Mouse (Mus musculus) neural tube, embryonic 15.5 days (tissue): ENCODE data around the gene Gm47985. TPM values are rescaled to one million over a fixed set of nuclear protein-coding genes. Genes with fewer than 3 reads are reported as not detected.

Experiments
- ATAC-seq: fragments of 200-750 bp; cut with Nextera tagmentation; 2 replicates; pipeline ENCODE4 v1.8.0; 2017; ENCODE audit warnings: mild to moderate bottlenecking, moderate TSS enrichment, moderate library complexity; ENCODE audit not compliant: low FRiP score
- H3K27ac ChIP-seq: fragments of 300-500 bp; sonication (generic); replicated peaks from 2 replicates; pipeline ENCODE4 v1.5.1; 2015; ENCODE audit warnings: mild to moderate bottlenecking, inconsistent platforms
- H3K27me3 ChIP-seq: fragments of 300-500 bp; sonication (generic); replicated peaks from 2 replicates; pipeline ENCODE4 v1.6.1; 2015; ENCODE audit warnings: inconsistent platforms
- H3K36me3 ChIP-seq: fragments of 300-500 bp; sonication (generic); 2 replicates; pipeline ENCODE4 v1.6.1; 2015; ENCODE audit warnings: inconsistent platforms
- H3K4me1 ChIP-seq: fragments of 300-500 bp; sonication (generic); 2 replicates; pipeline ENCODE4 v1.6.1; 2015; ENCODE audit warnings: inconsistent platforms
- H3K4me2 ChIP-seq: fragments of 300-500 bp; sonication (generic); 2 replicates; pipeline ENCODE4 v1.6.1; 2015; ENCODE audit warnings: inconsistent platforms, mild to moderate bottlenecking, moderate library complexity
- H3K4me3 ChIP-seq: fragments of 300-500 bp; sonication (generic); replicated peaks from 2 replicates; pipeline ENCODE4 v1.5.1; 2015; ENCODE audit warnings: mild to moderate bottlenecking, inconsistent platforms
- H3K9ac ChIP-seq: fragments of 300-500 bp; sonication (generic); replicated peaks from 2 replicates; pipeline ENCODE4 v1.6.1; 2015; ENCODE audit warnings: mild to moderate bottlenecking, inconsistent platforms
- H3K9me3 ChIP-seq: fragments of 300-500 bp; sonication (generic); replicated peaks from 2 replicates; pipeline ENCODE4 v1.6.1; 2016; ENCODE audit warnings: inconsistent platforms
- WGBS: fragments of 180-500 bp; shearing (Covaris S2); methylation state at CpG from one replicate; pipeline ENCODE4 v1.1.7; 2015; ENCODE audit warnings: mixed read lengths; 5-methylcytosine and 5-hydroxymethylcytosine counted together
- polyA plus RNA-seq: library from polyadenylated mRNA; unstranded; fragments of >200 nt; fragmentation: Nextera tagmentation; extraction: Ambion mirVana; gene quantifications from 2 replicates; pipeline ENCODE4 v1.2.1, GENCODE M21; 2015

Gene Gm47985
- polyA plus RNA-seq, 1 experiment from 2014 or later: not detected

GRCm38 (mm10) chr1:151157963-151158856, 24.1 kb upstream of the Gm47985 start:
- Histone ChIP-seq H3K4me1 (0 out of 2 replicates have a peak, but pooled peaks cover 4% of the 10 kb centered on the region), H3K9ac (no peak overlapping the region), H3K4me2 (no peak overlapping the region), H3K27me3 (no peaks in the 10 kb centered on the region), H3K36me3 (no peaks in the 10 kb centered on the region), H3K27ac (no peak overlapping the region), H3K9me3 (no peaks in the 10 kb centered on the region), H3K4me3 (no peak overlapping the region)
- WGBS: 30% methylated on average over 9 of the region's 9 CpGs
- ATAC-seq: no peak

- 90% methylated on average over 2 of the region's 2 CpGs for WGBS
- H3K4me2 ChIP-seq: no peak overlapping the region
- no peak overlapping the region for H3K27ac ChIP-seq
- no peak overlapping the region for H3K4me3 ChIP-seq
- no peaks in the 10 kb centered on the region for H3K27me3 ChIP-seq
- no peaks in the 10 kb centered on the region for H3K36me3 ChIP-seq
- 0 out of 2 replicates have a peak, but pooled peaks cover 4% of the 10 kb centered on the region for H3K4me1 ChIP-seq
- no peaks in the 10 kb centered on the region for H3K9me3 ChIP-seq
- H3K9ac ChIP-seq: no peak overlapping the region
- ATAC-seq: no peak
Measured at GRCm38 (mm10) chr1:151158857-151159510, 23.4 kb upstream of the Gm47985 start.

GRCm38 (mm10) chr1:151166031-151166430, 16.3 kb upstream of the Gm47985 start:
- no peak for ATAC-seq
- WGBS: 20% methylated on average over 8 of the region's 8 CpGs
- Histone ChIP-seq H3K27me3 (no peaks in the 10 kb centered on the region), H3K9ac (no peak overlapping the region), H3K27ac (no peak overlapping the region), H3K9me3 (no peaks in the 10 kb centered on the region), H3K4me3 (no peak overlapping the region), H3K36me3 (no peaks in the 10 kb centered on the region), H3K4me1 (peaks cover 11% of the 10 kb centered on the region; the same call in 1 of the 2 replicates), H3K4me2 (no peak overlapping the region)

- WGBS: 12% methylated on average over 12 of the region's 12 CpGs
- H3K4me3 ChIP-seq: no peak overlapping the region
- peak overlapping the region; percentile 28 for H3K4me2 ChIP-seq
- no peaks in the 10 kb centered on the region for H3K9me3 ChIP-seq
- ATAC-seq: peak; percentile 55; the same call in 1 of the 2 replicates
- peak overlapping the region; percentile 69; the same call in 1 of the 2 replicates for H3K27ac ChIP-seq
- H3K4me1 ChIP-seq: peaks cover 11% of the 10 kb centered on the region; the same call in 1 of the 2 replicates
- H3K27me3 ChIP-seq: no peaks in the 10 kb centered on the region
- H3K9ac ChIP-seq: no peak overlapping the region
- no peaks in the 10 kb centered on the region for H3K36me3 ChIP-seq
Measured at GRCm38 (mm10) chr1:151167297-151168047, 14.9 kb upstream of the Gm47985 start.

- Histone ChIP-seq H3K4me3 (no peak overlapping the region), H3K4me1 (peaks cover 11% of the 10 kb centered on the region; the same call in 1 of the 2 replicates), H3K27ac (no peak overlapping the region), H3K9ac (no peak overlapping the region), H3K27me3 (no peaks in the 10 kb centered on the region), H3K4me2 (no peak overlapping the region), H3K36me3 (no peaks in the 10 kb centered on the region), H3K9me3 (no peaks in the 10 kb centered on the region)
- WGBS: 65% methylated on average over 3 of the region's 3 CpGs
- no peak for ATAC-seq
Measured at GRCm38 (mm10) chr1:151168637-151169036, 13.7 kb upstream of the Gm47985 start.

GRCm38 (mm10) chr1:151171572-151172461, 10.5 kb upstream of the Gm47985 start:
- Histone ChIP-seq H3K9ac (no peak overlapping the region), H3K9me3 (no peaks in the 10 kb centered on the region), H3K36me3 (no peaks in the 10 kb centered on the region), H3K4me1 (peaks cover 8% of the 10 kb centered on the region; the same call in 1 of the 2 replicates), H3K4me3 (no peak overlapping the region), H3K27ac (no peak overlapping the region), H3K4me2 (no peak overlapping the region), H3K27me3 (no peaks in the 10 kb centered on the region)
- 63% methylated on average over 2 of the region's 2 CpGs for WGBS
- ATAC-seq: no peak

- H3K4me3 ChIP-seq: peak overlapping the region; percentile 30
- peak overlapping the region; percentile 53 for H3K4me2 ChIP-seq
- ATAC-seq: peak; percentile 83
- H3K27me3 ChIP-seq: no peaks in the 10 kb centered on the region
- WGBS: 2% methylated on average over 10 of the region's 10 CpGs
- H3K9me3 ChIP-seq: no peaks in the 10 kb centered on the region
- no peaks in the 10 kb centered on the region for H3K36me3 ChIP-seq
- no peak overlapping the region for H3K27ac ChIP-seq
- no peaks in the 10 kb centered on the region for H3K4me1 ChIP-seq
- no peak overlapping the region for H3K9ac ChIP-seq
Measured at GRCm38 (mm10) chr1:151177030-151177936, 5.1 kb upstream of the Gm47985 start.

- ATAC-seq: peak; percentile 45
- H3K4me1 ChIP-seq: no peaks in the 10 kb centered on the region
- H3K27me3 ChIP-seq: no peaks in the 10 kb centered on the region
- no peaks in the 10 kb centered on the region for H3K9me3 ChIP-seq
- no peaks in the 10 kb centered on the region for H3K36me3 ChIP-seq
- WGBS: 6% methylated on average over 4 of the region's 4 CpGs
- peak overlapping the region; percentile 30 for H3K4me3 ChIP-seq
- H3K9ac ChIP-seq: no peak overlapping the region
- H3K27ac ChIP-seq: no peak overlapping the region
- H3K4me2 ChIP-seq: peak overlapping the region; percentile 53
Measured at GRCm38 (mm10) chr1:151177937-151178271, 4.4 kb upstream of the Gm47985 start.

- no peak overlapping the region for H3K4me3 ChIP-seq
- H3K27me3 ChIP-seq: no peaks in the 10 kb centered on the region
- H3K4me2 ChIP-seq: no peak overlapping the region
- no peak overlapping the region for H3K27ac ChIP-seq
- no peak for ATAC-seq
- H3K9me3 ChIP-seq: no peaks in the 10 kb centered on the region
- no peak overlapping the region for H3K9ac ChIP-seq
- H3K36me3 ChIP-seq: no peaks in the 10 kb centered on the region
- WGBS: 20% methylated on average over 2 of the region's 2 CpGs
- H3K4me1 ChIP-seq: no peaks in the 10 kb centered on the region
Measured at GRCm38 (mm10) chr1:151178505-151179083, 3.7 kb upstream of the Gm47985 start.

- Histone ChIP-seq H3K9ac (no peak overlapping the region), H3K4me3 (no peak overlapping the region), H3K4me1 (no peaks in the 10 kb centered on the region), H3K27ac (no peak overlapping the region), H3K36me3 (no peaks in the 10 kb centered on the region), H3K4me2 (no peak overlapping the region), H3K27me3 (no peaks in the 10 kb centered on the region), H3K9me3 (no peaks in the 10 kb centered on the region)
- 76% methylated on average over 2 of the region's 2 CpGs for WGBS
- ATAC-seq: no peak
Measured at GRCm38 (mm10) chr1:151180167-151180566, 2.2 kb upstream of the Gm47985 start.
